Mouse (Mus musculus): ENCODE data around the gene Sik2.

GRCm38 (mm10) chr9:51019670-51020069, 10.8 kb upstream of the Sik2 start:
- TF ChIP-seq POLR2A (IDR thresholded peaks at IDR 0.05; ENCODE audit: borderline replicate concordance, control insufficient read depth, low read depth, low read length) (no peak), CTCF (IDR thresholded peaks at IDR 0.05; ENCODE audit: control insufficient read depth, insufficient read depth, low read length) (no peak)
